In genomic region chr12:83124111-83124510, GRCm38 (mm10) we compare ENCODE assay signal across 14 mouse cellular contexts.
"Had no signal": no experiment of that assay in that cellular context is flagged by ENCODE, and none has a peak within 500 bp of the region (broad histone marks: within the 10 kb centered on the region; RNA-seq: fewer than 3 reads in every experiment).

No protein-coding gene starts in this region.

- H3K27ac ChIP-seq: hindbrain, postnatal 0 days; kidney, postnatal 0 days; limb, embryonic 10.5 days; midbrain, embryonic 10.5 days; stomach, postnatal 0 days had no signal

- DNase-seq: kidney, adult 11 months; kidney, adult 9 months; kidney, postnatal 36 days; lung, embryonic 14.5 days; lung, postnatal 10 days; lung, postnatal 4 days; right cerebral cortex, adult 18-20 months; right cerebral cortex, postnatal 25 days; thymus, postnatal 14 days had no signal

- H3K4me2 ChIP-seq: lung, embryonic 14.5 days had no signal

- ATAC-seq: hindbrain, postnatal 0 days had no signal

- H3K9ac ChIP-seq: lung, embryonic 14.5 days had no signal

- H3K4me3 ChIP-seq: limb, embryonic 10.5 days; midbrain, embryonic 10.5 days had no signal

- H3K9me3 ChIP-seq: limb, embryonic 10.5 days; midbrain, embryonic 10.5 days had no signal

- H3K36me3 ChIP-seq: limb, embryonic 10.5 days; midbrain, embryonic 10.5 days had no signal
